Mouse (Mus musculus): ENCODE results near the gene Ptgdr. TPM values are rescaled to one million over a fixed set of nuclear protein-coding genes. Genes with fewer than 3 reads are reported as not detected.
"Not testable (repeated sequence)": the region's sequence is repeated elsewhere in the genome, so short reads cannot be mapped to it uniquely, and the experiment has no call there.

The Ptgdr gene
- polyA plus RNA-seq, 2 experiments, result not detected

DNA sequence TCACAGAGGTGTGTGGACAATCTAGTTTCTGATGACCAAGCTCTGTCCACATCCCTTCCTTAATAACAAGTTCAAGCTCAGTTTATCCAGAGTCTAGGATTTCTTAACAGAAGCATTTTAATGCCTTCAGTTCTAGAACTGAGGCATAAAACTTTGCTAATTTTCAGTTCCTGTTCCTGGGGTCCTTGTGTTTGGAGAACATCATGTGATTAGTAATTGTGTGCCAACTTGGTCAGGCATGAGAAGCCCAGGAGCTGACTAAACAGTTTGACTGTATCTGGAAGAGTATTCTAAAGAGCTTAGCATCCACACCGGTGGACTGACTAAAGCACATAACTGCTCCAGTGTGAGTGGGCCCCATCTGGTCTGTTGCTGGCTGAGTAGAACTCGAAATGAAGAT lies 24.0 kb downstream of the Ptgdr start:
- TF ChIP-seq EP300 (IDR thresholded peaks at IDR 0.05; ENCODE audit: low read depth), result no peak
- TF ChIP-seq CTCF (IDR thresholded peaks at IDR 0.05; ENCODE audit: low read depth), result no peak
- 47% methylated on average over 2 of the region's 2 CpGs for WGBS (ENCODE audit: insufficient replicate concordance)
- Histone ChIP-seq H3K9me3 (ENCODE audit: control insufficient read depth, low read length) (no peaks in the 10 kb centered on the region), H3K27me3 (ENCODE audit: control insufficient read depth, insufficient read depth, low read length) (no peaks in the 10 kb centered on the region), H3K27ac (no peak overlapping the region), H3K4me3 (ENCODE audit: insufficient read depth in 1 of 2, low read depth in 2 of 2, low read length in 2 of 2) (no peak overlapping the region), H3K4me2 (ENCODE audit: low read depth) (no peak overlapping the region), H3K36me3 (replicated peaks; ENCODE audit: control insufficient read depth, insufficient read depth, low read depth) (no peaks in the 10 kb centered on the region), H3K9ac (replicated peaks) (no peak overlapping the region), H3K4me1 (replicated peaks; ENCODE audit: control insufficient read depth in 2 of 2, insufficient read depth in 2 of 2, low read length in 1 of 2) (no peaks in the 10 kb centered on the region)
- DNase-seq (ENCODE audit: low read depth in 3 of 3, low spot score in 3 of 3) (no peak), ATAC-seq (ENCODE audit: insufficient read depth) (no peak)

GRCm38 (mm10) chr14:44834134-44834533 lies 25.0 kb downstream of the Ptgdr start:
- not testable (repeated sequence) for H3K9ac ChIP-seq (replicated peaks); H3K9me3 ChIP-seq (ENCODE audit: control insufficient read depth, low read length); H3K4me3 ChIP-seq (ENCODE audit: insufficient read depth in 1 of 2, low read depth in 2 of 2, low read length in 2 of 2); H3K4me2 ChIP-seq (ENCODE audit: low read depth); H3K4me1 ChIP-seq (replicated peaks; ENCODE audit: control insufficient read depth in 2 of 2, insufficient read depth in 2 of 2, low read length in 1 of 2); ATAC-seq (ENCODE audit: insufficient read depth); DNase-seq (ENCODE audit: low read depth in 3 of 3, low spot score in 3 of 3); H3K36me3 ChIP-seq (replicated peaks; ENCODE audit: control insufficient read depth, insufficient read depth, low read depth); H3K27me3 ChIP-seq (ENCODE audit: control insufficient read depth, insufficient read depth, low read length); H3K27ac ChIP-seq
- 58% methylated on average over 2 of the region's 3 CpGs for WGBS (ENCODE audit: insufficient replicate concordance)

- WGBS (ENCODE audit: insufficient replicate concordance), result 69% methylated on average over 4 of the region's 4 CpGs
- not testable (repeated sequence) for H3K4me2 ChIP-seq (ENCODE audit: low read depth); H3K36me3 ChIP-seq (replicated peaks; ENCODE audit: control insufficient read depth, insufficient read depth, low read depth); H3K4me1 ChIP-seq (replicated peaks; ENCODE audit: control insufficient read depth in 2 of 2, insufficient read depth in 2 of 2, low read length in 1 of 2); H3K9me3 ChIP-seq (ENCODE audit: control insufficient read depth, low read length); H3K27me3 ChIP-seq (ENCODE audit: control insufficient read depth, insufficient read depth, low read length); DNase-seq (ENCODE audit: low read depth in 3 of 3, low spot score in 3 of 3); ATAC-seq (ENCODE audit: insufficient read depth); H3K27ac ChIP-seq; H3K9ac ChIP-seq (replicated peaks); H3K4me3 ChIP-seq (ENCODE audit: insufficient read depth in 1 of 2, low read depth in 2 of 2, low read length in 2 of 2)
Measured at GRCm38 (mm10) chr14:44833096-44833495, 26.1 kb downstream of the Ptgdr start.

- DNase-seq (ENCODE audit: low read depth in 3 of 3, low spot score in 3 of 3) (no peak), ATAC-seq (ENCODE audit: insufficient read depth) (no peak)
- Histone ChIP-seq H3K4me2 (ENCODE audit: low read depth) (no peak overlapping the region), H3K4me1 (replicated peaks; ENCODE audit: control insufficient read depth in 2 of 2, insufficient read depth in 2 of 2, low read length in 1 of 2) (no peaks in the 10 kb centered on the region), H3K9ac (replicated peaks) (no peak overlapping the region), H3K36me3 (replicated peaks; ENCODE audit: control insufficient read depth, insufficient read depth, low read depth) (no peaks in the 10 kb centered on the region), H3K9me3 (ENCODE audit: control insufficient read depth, low read length) (no peaks in the 10 kb centered on the region), H3K4me3 (ENCODE audit: insufficient read depth in 1 of 2, low read depth in 2 of 2, low read length in 2 of 2) (no peak overlapping the region), H3K27ac (no peak overlapping the region), H3K27me3 (ENCODE audit: control insufficient read depth, insufficient read depth, low read length) (no peaks in the 10 kb centered on the region)
- 37% methylated on average over 4 of the region's 4 CpGs for WGBS (ENCODE audit: insufficient replicate concordance)
- TF ChIP-seq EP300 (IDR thresholded peaks at IDR 0.05; ENCODE audit: low read depth) (no peak), CTCF (IDR thresholded peaks at IDR 0.05; ENCODE audit: low read depth) (no peak)
Measured at GRCm38 (mm10) chr14:44827736-44828135, 31.4 kb downstream of the Ptgdr start.

GRCm38 (mm10) chr14:44821177-44822057 lies 37.8 kb downstream of the Ptgdr start:
- Histone ChIP-seq H3K9ac (replicated peaks) (no peak overlapping the region), H3K4me2 (ENCODE audit: low read depth) (no peak overlapping the region), H3K36me3 (replicated peaks; ENCODE audit: control insufficient read depth, insufficient read depth, low read depth) (no peaks in the 10 kb centered on the region), H3K4me1 (replicated peaks; ENCODE audit: control insufficient read depth in 2 of 2, insufficient read depth in 2 of 2, low read length in 1 of 2) (no peaks in the 10 kb centered on the region), H3K27ac (no peak overlapping the region), H3K9me3 (ENCODE audit: control insufficient read depth, low read length) (no peaks in the 10 kb centered on the region), H3K4me3 (ENCODE audit: insufficient read depth in 1 of 2, low read depth in 2 of 2, low read length in 2 of 2) (no peak overlapping the region), H3K27me3 (ENCODE audit: control insufficient read depth, insufficient read depth, low read length) (no peaks in the 10 kb centered on the region)
- TF ChIP-seq CTCF (IDR thresholded peaks at IDR 0.05; ENCODE audit: low read depth) (no peak), EP300 (IDR thresholded peaks at IDR 0.05; ENCODE audit: low read depth) (no peak)
- 53% methylated on average over 7 of the region's 7 CpGs for WGBS (ENCODE audit: insufficient replicate concordance)
- ATAC-seq (ENCODE audit: insufficient read depth) (no peak), DNase-seq (ENCODE audit: low read depth in 3 of 3, low spot score in 3 of 3) (no peak)

DNA sequence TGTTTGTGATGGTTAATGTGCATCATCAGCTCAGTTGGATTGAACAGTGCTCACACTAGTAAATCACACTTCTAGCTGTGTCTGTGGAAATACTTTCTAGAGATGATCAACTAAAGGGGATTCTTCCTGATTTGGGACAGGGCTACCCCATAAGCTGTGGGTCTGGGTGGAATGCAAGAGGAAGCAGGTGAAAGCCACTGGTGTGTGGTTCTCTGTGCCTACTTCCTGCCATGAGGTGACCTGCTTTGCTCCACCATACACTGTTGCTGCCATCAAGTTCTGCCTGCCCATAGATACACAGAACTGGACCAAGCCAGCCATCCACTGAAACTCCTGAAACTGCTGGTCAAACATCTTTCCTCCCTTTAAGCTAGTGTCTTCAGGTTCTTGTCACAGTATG lies 46.0 kb downstream of the Ptgdr start:
- H3K27me3 ChIP-seq (ENCODE audit: control insufficient read depth, insufficient read depth, low read length); H3K36me3 ChIP-seq (replicated peaks; ENCODE audit: control insufficient read depth, insufficient read depth, low read depth); H3K9ac ChIP-seq (replicated peaks); H3K4me1 ChIP-seq (replicated peaks; ENCODE audit: control insufficient read depth in 2 of 2, insufficient read depth in 2 of 2, low read length in 1 of 2); H3K9me3 ChIP-seq (ENCODE audit: control insufficient read depth, low read length); ATAC-seq (ENCODE audit: insufficient read depth); DNase-seq (ENCODE audit: low read depth in 3 of 3, low spot score in 3 of 3); H3K27ac ChIP-seq; H3K4me3 ChIP-seq (ENCODE audit: insufficient read depth in 1 of 2, low read depth in 2 of 2, low read length in 2 of 2); H3K4me2 ChIP-seq (ENCODE audit: low read depth): not testable (repeated sequence)

Data from liver, embryonic 14.5 days (tissue).